Mouse (Mus musculus) spleen, postnatal 36 days (tissue): ENCODE data around the gene F13a1.

Experiments used
- DNase-seq, 2 experiments: peaks; one replicate each; pipeline ENCODE4 v3.0.0; 2022; ENCODE audit warnings: low spot score in 2 of 2, mixed read lengths in 1 of 2

Gene F13a1

GRCm38 (mm10) chr13:37050126-37050525 is at the start of gene F13a1:
Gene F13a1, minus strand, starts transcription at chr13:37050244.
- DNase-seq = no peak

DNA sequence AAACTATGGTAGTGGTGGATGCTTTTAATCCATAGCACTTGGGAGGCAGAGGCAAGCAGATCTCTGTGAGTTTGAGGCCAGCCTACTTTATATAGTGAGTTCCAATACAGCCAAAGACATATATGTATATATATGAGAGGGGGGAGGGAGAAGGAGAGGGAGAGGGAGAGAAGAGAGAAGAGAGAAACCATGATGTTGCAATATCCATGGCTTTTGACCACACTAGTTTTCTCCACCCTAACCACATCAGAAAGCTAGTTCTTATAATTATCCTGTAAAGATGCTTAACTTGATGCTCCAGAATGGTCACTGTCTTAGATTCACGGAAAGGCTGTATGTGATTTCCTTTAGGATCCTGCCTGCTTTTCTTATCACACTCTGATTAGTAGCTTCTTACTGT is 41.6 kb upstream of the F13a1 start:
- DNase-seq = no peak

- no peak for DNase-seq
Measured at GRCm38 (mm10) chr13:37089104-37089503, 39.1 kb upstream of the F13a1 start.

DNA sequence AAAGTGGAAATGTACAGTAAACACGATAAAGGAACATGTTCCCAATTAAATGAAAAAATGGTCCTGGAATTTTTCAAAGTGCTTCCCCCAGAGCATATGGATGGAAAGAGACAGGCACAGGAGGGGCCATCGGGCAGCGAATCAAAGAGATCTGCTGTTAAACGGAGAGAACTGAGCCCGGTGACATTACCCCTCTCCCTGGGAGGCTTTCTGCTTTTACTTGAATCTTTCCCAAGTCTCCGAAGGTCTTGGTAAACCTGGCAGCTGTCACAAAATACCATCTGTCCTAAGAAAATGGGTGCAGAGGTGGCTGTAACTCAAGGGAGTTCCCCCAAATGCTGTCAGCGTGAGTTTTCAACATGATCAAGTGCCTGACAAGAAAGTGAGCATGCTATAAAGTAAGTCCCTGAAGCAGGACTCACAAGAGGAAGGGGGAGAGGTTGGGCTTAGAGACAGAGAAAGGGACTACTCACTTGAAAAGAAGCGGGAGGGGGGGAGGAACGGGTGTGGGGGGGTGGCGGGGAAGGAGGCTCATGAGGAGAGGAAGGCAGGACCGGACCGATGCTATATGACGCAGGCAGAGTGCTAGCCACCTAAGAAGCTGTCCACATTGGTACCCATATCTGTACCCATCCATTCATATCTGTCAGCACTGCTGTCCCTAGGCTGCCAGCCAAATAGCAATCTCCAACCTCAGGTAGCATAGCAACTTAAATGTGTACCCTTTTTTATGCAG is 31.6 kb upstream of the F13a1 start:
- no peak for DNase-seq

DNA sequence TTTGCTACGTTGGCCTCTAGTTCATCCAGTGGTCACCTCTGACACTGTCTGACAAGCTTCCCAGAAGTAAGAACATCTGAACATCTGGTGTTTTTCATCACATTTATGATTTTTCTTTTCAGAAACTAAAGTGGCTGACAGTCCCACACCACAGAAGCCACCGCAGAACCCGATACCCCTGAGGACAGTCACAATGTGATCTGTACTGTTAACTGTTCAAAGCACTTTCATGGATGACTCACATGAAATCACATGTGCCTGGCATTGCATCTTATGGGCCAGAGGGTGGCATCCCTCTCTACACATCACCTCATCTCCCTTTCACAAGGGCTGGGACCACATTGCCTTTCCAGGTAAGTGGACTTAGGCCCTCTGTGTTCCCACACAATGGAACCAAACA is 21.3 kb upstream of the F13a1 start:
- DNase-seq = no peak

GRCm38 (mm10) chr13:37070824-37071223 is 20.8 kb upstream of the F13a1 start:
- DNase-seq = no peak

DNA sequence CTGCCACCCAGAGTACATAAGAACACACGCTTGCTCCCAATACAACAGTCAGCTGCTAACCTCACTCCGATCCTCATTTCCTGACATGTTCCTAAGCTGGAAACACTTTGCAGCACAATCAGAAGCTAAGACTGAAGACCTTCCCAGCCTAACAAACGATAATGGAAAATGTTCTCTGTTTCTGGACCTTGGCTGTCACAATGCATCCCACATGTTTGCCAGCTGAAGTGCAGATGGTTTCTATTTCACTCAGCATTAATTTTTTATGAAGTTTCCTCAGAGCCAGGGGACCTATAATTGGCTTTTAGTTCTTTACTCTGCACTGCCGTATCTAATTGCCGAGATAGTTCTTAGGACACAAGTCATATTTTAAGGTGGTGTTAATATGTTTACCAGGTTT is 10.8 kb upstream of the F13a1 start:
- no peak for DNase-seq

GRCm38 (mm10) chr13:37056662-37057061 is 6.6 kb upstream of the F13a1 start:
- peak; percentile 3 to 40 for DNase-seq

- no peak for DNase-seq
Measured at GRCm38 (mm10) chr13:37049631-37050030, 413 bp downstream of the F13a1 start.

GRCm38 (mm10) chr13:37049018-37049417 is 1.0 kb downstream of the F13a1 start:
- no peak for DNase-seq

DNA sequence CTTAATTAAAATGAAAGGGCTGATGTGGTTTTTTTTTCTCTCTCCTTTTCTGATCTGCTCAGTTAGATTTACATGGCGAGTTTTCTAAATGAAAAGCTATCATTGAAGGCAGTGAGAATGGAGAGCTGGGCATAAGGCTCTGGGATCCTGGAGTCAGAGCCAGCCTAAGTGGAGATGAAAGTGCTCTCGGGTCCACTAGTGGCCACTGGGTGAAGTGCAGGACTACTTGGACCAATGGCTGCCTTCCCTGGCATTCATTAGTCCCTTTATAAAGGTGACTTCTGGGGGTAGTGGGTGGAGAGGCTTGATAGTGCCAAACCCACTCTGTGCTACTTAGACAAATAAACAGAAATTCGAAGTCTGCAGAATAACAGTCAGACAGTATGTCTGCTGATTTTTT is 5.0 kb downstream of the F13a1 start:
- peak in 1 of 2 experiments; percentile 4 for DNase-seq

DNA sequence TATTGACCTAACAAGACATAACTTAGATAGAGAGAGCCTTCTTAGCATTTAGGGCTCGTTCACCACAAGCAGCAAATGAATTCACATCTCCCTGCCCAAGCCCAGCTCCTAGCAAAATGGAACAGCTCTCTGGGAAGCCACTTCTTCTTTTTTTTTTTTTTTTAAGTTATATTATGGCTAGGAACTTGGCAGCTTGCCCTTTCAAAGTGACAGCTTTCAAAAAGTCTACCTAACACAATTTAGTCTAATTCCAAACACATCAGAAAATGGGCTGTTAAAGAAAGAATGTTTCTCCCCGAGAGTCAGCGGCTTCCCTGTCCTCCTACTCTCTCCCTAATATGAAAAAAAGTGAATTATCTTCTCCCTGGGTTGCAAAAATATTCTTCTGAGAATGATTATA is 15.3 kb downstream of the F13a1 start:
- DNase-seq = no peak

DNA sequence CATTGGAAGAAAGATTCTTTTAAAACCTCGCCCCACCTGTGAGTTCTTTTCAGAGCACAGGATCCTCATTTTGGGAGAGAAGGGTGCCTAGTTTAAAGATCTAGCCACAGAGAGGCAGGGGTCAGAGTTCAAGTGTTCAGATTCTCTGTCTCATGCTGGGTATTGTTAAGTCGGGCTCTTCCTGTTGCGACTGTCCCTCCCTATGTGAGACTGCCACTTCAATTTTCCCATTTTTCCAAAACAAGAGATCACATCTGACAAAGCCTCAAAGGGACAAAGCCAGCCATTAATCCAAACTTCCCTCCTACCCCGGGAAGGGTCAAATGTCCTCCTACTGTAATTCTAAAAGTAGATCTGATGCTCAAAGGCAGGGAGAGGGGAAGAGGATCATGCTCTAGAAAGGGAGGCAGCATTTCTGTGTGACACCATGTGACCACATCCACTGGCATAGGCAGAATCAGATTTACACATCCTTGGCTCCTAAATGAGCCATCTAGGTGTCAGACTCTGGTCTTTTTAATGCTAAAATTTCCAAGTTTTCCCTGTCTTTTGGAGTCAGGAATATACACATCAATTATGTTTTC is 24.0 kb downstream of the F13a1 start:
- DNase-seq = no peak

DNA sequence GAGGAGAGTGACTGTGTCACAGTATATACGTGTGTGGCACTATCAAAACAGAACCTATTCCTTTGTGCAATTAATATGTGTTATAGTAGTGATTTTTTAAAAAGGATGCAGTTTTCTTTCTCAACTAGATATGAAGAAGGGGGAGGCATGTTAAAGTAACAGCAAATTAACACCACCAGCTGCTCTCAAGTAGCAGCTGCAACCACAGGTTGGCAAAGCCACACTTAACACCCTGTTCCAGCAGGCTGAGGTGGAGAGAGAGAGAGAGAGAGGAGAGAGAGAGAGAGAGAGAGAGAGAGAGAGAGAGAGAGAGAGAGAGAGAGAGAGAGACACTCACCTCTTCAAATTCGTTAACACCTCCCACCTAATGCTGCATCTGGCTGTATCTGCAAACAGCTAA is 28.5 kb downstream of the F13a1 start:
- no peak for DNase-seq

DNA sequence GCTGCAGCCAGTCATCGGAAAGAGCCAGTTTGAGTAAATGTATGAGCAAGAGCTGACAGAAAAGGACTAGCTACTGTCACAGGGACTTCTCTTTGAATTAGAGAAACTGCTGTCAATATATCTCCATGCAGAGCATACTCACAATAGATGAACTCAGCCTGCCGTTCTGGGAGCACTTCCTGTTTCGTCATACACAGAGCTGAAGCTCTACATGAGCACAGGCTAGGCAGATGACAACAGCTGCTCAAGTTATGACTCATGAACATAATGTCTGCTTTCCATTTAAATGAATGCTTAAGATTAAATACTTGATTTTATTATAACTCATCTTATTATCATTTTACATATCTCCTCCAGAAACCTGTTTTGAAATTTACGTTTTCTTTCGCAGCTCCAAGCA is 39.3 kb downstream of the F13a1 start:
- no peak for DNase-seq

DNA sequence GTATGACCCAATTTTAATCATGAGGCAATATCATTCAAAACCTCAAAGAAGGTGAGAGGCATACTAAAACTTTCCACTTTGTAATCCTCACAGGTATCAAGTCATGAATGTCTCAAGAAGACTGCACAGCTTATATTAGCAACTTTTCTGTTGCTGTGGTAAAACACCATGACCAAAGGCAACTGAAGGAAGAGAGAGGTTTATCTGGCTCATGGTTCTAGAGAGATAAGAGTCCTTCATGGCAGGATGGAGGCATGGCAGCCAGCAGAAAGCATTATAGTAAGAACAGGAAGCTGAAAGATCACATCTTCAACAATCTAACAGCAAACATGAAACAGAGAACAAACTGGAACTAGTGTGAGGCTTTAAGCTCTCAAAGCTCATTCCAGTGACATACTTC is 43.8 kb downstream of the F13a1 start:
- DNase-seq = no peak

- no peak for DNase-seq
Measured at GRCm38 (mm10) chr13:36999210-36999705, 50.8 kb downstream of the F13a1 start.

- DNase-seq = no peak
Measured at GRCm38 (mm10) chr13:36993593-36993992, 56.5 kb downstream of the F13a1 start.

DNA sequence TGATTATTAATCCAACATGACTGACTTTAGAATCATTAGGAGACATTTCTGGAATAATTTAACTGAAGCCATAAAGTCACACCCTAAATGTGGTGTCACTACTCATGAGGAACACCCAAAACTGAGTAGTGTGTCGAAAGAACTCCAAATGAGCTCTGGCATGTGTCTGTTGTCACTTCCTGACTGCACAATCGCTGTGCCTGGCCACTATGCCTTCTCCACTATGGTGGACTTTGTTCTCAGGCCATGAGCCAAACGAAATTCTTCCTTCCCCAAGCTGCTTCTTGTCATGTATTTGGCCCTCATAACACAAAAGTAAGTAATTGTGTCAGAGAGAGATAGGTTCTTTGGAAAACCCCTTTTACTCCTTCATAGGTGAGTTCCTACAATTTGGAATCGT is 61.7 kb downstream of the F13a1 start:
- DNase-seq = no peak

- DNase-seq = peak; percentile 6 to 11
Measured at GRCm38 (mm10) chr13:36973016-36973415, 77.0 kb downstream of the F13a1 start.

DNA sequence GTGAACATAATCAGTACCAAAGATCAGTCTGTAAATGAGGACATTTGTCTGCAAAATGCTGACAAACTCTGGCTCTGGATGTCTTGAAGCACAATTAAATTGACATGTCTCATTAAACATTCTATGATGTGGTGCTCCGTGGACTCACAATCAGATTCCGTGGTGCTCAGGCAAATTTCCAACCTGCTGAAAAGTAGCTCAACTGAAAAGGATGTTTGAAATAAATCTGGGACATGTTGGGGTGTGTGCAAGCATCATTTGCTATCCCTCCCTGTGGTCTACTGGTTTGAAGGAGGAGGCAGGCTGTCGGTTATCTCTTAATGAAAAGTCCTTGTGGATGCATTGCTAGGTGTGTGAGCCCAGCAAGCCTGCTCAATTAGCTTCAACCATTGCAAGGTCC is 77.8 kb downstream of the F13a1 start:
- no peak for DNase-seq

DNA sequence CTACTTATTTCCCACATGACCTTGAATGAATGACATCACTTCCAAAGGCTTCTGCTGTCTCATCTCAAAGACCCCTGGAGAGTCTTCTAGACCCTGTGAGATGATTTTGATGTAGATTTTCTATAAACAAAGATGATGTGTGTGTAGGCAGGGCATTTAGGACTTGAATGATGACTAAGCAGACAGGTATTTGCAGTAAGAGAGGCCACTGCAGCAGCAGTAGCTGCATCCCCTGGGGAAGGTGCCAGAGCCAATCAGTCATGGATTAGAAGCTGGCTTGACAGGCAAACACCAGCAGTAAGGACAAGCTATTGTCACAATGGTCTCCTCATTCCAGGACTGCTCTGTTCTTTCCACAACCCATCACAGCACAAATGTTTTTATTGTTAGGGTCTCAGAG is 87.1 kb downstream of the F13a1 start:
- DNase-seq = no peak

GRCm38 (mm10) chr13:36958996-36959395 is 91.0 kb downstream of the F13a1 start:
- DNase-seq = no peak

DNA sequence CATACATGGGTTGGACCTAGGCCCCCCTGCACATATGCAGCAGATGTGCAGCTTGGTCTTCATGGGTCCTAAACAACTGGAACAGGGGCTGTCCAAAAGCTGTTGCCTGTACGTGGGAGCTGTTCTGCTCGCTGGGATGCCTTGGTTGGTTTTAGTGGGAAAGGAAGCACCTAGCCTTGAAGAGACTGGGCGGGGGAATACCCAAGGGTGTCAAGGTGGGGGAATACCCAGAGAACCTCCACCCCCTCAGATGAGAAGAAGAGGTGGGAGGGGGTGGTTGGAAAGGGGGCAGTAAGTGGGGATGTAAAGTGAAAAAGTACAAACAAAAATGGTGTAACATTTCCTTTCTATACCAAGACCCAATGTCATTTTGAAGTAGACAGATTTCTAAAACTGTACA is 95.1 kb downstream of the F13a1 start:
- DNase-seq = no peak
